Mouse (Mus musculus): ENCODE results near the gene Skap2.

Gene Skap2

DNA sequence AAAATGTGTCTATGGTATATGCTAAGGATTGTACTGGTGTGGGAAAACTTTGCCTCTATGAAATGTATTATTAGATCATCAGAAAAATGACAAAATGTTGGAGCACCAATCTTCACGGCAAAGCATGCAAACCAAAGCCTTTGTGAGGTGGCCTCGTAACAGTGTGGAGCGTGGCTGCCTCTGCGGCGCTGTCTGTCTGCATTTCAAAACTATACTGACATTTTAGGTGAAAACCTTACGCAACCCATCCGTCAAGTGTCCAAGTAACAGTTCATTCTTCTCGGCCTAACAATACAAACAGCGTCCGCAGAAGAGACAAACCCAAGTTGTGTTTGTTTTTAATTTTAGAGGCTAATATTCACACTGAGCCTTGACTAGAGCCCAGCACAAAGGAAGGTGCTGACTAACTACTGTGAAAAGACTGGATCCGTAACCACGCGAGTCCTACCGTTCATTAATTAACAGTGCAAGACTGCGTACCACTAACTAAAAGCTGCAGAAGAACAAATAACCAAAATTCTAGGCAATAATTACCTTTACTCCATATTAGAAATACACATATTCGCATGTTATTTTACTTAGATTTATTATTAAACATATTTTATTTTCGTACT, 130.0 kb downstream of the Skap2 start:
- TF ChIP-seq GATA4 (IDR thresholded peaks at IDR 0.05; ENCODE audit: insufficient replicate concordance, low read length) = no peak

DNA sequence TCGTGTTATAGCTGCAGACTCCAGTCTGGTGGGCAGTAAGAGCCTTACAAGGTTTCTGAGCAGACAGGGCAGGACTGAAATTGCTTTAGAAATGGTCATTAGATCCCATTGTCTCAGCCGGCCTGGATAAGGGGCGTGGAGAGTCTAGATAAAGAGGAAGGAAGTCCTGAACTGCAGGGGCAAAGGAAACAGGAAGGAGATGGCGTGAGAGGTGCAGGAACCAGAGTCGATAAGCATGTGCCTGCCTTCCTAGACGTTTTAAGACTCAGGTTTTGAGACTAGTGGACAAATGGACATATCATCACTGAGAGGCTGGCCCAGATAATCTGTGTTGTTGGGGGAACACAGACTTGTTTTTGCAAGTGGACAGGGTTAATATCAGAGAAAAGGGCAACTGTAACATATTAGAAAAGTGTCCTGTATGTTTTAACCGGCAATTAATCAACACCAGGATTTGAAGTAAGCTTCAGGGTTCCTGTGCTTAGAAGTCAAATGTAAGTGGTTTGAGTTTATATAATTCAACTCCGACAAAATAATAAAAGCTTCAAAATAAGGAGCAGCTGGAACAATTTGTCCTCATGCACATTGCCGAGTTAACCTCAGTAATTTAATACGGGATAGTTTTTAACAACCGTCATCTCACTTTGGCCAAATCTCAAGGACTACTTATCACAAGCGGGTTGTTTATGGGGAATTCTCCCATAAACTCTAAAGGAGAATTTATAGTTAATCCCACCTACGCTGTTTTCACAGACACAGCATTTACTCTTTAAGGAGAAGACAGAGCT, 131.0 kb downstream of the Skap2 start:
- peak; percentile 97 for TF ChIP-seq GATA4 (IDR thresholded peaks at IDR 0.05; ENCODE audit: insufficient replicate concordance, low read length)

DNA sequence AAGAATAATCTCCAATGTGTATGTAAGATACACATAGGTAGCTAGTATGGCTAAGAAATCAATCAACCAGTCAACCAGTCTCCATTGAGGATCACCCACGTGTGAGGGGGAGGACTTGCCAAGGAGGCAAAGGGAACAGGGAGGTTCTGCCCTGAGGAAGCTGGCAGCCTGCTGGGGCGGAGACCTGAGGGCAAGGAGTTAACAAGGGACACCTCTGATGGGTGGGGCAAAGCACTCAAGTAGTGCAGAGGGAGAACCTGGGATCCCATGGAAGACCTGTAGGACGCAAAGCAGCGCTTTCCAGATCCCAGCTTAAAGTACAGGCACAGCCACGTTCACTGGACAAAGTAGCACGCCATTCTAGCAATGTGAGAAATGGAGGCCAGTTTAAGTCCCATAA, 131.6 kb downstream of the Skap2 start:
- no peak for TF ChIP-seq GATA4 (IDR thresholded peaks at IDR 0.05; ENCODE audit: insufficient replicate concordance, low read length)

DNA sequence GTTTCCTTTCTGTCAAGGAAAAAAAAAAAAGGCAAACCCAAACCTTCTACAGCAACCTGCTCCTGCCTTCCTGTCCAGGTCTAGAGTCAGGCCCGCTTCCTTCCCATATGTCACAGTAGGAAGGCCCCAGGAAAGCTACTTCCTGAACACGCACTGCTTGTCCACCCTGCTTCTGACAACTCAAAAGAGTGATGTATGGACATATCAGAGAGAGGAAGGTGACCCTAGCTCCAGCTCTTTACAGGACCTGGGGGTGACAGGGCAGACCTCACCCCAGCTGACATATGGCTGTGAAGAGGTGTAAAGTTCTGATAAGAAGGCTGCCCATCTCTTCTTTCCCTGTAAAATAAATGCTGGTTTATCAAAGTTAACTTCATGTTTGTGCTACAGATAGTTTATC, 133.8 kb downstream of the Skap2 start:
- TF ChIP-seq GATA4 (IDR thresholded peaks at IDR 0.05; ENCODE audit: insufficient replicate concordance, low read length) = peak; percentile 52; the same call in 1 of the 2 replicates

DNA sequence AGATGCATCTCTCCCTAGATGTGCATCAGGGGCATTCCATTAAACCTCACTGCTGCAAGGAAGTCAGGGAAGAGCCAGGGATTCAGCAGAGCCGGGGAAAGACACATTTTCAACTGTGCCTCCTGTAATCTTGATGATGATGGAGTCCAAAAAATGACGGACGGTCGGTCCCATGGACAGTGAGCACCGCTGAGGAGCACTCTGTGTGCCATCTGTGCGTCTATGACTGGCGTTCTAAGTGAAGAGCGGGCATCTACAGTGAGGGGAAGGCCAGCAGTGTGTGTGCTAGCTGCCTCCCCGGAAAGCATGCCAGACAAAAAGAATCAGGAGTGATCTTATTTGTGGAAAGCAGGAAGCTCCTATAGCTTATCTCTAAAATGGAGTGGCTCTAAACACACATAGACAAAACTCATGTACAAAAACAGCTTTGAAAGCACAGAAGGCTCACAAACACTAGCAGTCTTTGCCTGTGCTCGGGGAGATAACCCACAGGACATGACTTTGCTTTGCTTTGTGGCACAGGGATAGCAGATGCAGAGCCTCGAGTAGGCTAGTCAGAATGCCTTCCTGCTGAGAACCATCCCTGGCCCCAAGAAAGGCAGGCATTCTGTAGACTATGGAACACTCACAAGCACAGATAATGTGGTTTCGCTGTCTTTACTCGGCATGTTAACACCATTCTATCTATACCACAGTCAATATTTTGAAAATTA, 135.4 kb downstream of the Skap2 start:
- TF ChIP-seq GATA4 (IDR thresholded peaks at IDR 0.05; ENCODE audit: insufficient replicate concordance, low read length) = peak; percentile 15; the same call in 1 of the 2 replicates

DNA sequence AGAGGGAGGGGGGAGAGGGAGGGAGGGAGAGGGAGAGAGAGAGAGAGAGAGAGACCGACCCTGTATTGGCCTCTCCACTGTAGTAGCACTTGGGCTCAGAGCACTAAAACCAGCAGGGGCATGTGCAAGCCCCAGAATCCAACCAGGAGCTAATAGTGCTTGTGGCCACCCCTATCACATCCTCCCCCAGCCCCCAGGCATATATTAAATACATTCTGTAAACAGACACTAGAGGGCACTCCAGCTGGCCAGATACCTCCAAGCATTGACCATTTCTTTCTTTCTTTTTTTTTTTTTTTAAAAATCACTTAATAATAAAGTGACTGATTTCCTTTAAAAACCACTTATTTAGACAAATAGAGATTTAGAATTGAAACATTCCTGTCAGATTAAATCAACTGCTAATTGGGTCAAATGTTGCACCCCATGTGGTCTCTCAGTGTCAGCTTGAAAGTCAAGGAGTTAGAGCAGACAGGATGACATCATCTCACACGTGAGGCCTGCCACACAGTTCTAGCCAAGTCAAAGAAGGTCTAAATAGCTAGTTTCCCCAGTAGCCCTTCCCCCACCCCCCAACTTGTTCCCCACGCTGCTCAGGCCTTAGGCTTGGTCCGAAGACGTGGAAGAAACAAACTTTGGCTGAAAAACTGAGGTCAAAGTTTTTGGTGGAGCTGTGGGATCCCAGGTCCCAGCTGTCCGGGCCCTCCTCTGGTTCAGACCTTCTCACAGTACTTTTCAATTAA, 136.3 kb downstream of the Skap2 start:
- no peak for TF ChIP-seq GATA4 (IDR thresholded peaks at IDR 0.05; ENCODE audit: insufficient replicate concordance, low read length)

DNA sequence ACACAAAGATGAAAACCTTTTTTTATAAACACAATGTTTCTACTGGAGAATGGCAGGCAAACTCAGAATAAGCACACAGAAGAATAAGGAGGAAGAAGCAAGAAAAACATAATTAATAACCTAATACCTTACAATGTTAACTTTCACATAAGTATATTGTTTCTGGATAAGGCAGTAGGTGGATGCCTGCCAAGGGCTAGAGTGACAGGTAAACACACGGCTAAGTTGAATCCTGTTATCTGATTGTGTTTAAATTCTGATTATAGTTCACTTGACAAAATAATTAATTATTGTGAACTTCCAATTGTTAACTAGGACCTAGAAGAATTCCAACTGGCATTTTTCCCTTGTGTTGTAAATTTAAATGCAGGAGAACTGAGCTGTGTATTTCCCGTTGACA, 138.3 kb downstream of the Skap2 start:
- no peak for TF ChIP-seq GATA4 (IDR thresholded peaks at IDR 0.05; ENCODE audit: insufficient replicate concordance, low read length)

DNA sequence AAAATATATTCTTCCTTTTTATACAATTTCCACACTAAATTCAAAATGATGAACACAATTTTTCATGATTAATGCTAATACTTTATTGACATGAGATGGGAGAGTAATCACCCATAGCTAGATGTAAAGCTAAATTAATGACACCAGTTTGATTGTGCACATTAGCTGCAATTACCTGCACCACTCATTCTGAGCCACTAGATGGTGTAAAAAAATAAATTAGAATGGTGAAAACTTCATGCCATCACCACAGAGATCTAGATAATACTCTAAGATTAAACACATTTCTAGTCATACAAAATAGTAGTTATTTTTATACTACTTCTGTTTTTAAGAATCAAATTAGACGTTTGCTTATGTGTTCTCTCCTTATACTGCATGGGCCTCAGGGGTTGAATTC, 141.2 kb downstream of the Skap2 start:
- no peak for TF ChIP-seq GATA4 (IDR thresholded peaks at IDR 0.05; ENCODE audit: insufficient replicate concordance, low read length)

DNA sequence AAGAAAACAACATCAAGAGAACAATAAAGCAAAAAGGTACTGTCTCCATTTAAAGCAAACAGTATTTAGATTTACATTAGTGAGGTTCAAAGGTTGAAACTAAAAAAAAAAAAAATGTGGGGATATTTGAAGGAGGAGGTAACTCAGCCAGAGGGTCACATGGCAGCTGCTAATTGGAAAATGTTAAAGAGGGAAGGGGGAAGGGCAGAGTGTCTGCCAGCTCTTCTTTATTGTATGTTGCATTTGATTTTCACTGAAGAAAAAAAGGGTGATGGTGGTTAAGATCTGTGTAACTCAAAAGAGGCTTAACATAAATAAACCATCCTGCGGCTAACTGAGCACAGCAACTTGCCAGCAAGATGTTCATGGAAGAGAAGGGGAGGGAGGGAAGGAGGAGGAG, 142.1 kb downstream of the Skap2 start:
- TF ChIP-seq GATA4 (IDR thresholded peaks at IDR 0.05; ENCODE audit: insufficient replicate concordance, low read length) = no peak

DNA sequence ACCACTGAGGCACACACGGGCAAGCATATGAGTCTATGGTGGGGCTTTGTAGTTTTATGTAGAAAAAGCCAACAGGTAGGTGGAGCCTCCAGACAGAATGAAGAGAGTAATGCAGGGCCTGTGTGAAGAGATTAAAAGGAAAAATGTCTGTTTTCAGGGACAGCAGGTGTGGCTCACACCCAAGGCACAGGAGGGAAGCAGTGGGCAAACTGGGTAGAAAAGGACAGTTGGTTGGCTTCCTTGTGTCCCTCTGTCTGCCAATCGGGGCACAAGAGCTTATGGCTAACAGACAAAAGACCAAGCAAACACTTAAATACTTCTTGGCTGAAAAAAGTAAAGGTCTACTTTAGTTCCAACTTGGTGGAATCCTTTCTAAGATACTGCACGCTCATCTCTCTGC, 145.8 kb downstream of the Skap2 start:
- TF ChIP-seq GATA4 (IDR thresholded peaks at IDR 0.05; ENCODE audit: insufficient replicate concordance, low read length) = no peak

DNA sequence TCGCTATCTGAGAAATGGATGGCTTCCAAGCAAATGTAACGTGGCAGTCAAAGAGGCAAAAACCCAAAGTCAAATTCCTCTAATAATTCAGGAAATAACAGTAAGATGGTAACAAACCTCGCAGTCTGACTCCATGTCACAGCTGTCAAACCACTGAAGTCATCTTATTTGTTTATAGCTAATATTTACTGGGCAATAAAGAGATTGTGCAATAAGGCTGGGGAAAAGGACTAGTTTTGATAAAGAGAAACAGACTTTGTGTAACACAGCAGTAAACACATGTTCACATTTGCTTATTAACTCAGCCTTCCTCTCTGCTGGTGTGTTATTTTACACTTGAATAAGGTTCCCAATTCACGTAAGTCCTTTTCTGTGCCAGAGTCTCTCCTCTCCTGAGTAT, 148.8 kb downstream of the Skap2 start:
- no peak for TF ChIP-seq GATA4 (IDR thresholded peaks at IDR 0.05; ENCODE audit: insufficient replicate concordance, low read length)

DNA sequence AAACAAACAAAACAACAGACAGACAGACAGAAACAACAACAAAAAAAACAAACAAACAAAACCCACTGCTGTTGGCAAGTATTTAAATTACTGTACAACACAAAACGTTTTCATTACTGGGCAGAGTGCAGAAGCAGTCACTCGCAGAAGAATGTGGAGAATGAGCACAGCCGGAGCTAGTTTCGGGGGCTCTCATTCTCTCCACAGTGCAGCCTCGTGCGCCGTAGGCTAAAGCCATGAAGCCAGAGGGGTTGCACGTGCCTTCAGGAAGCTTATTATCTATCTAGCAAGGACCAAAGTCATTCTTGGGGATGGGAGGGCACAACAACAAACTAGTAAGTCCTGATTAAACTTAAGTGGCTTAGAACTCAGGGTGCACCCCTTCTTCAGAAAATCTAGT, 152.0 kb downstream of the Skap2 start:
- no peak for TF ChIP-seq GATA4 (IDR thresholded peaks at IDR 0.05; ENCODE audit: insufficient replicate concordance, low read length)

DNA sequence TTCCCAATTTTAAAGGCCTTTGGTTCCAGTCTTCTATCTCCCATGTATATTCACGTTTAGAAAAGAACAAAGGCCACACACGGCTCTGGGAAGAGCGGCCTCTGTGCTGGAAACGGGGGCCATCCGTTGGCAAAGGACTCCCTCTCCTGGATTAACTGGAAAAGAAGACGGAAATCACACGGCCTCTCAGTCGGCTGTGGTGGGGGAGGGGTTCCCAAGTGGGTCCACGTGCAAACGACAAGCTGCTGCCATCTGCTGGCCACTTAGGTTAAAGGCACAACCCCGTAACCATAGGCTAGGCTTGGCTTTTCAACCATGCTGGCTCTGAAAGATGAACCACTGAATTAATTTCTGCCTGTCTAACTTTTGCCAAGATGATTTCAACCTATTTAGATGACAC, 154.5 kb downstream of the Skap2 start:
- no peak for TF ChIP-seq GATA4 (IDR thresholded peaks at IDR 0.05; ENCODE audit: insufficient replicate concordance, low read length)

DNA sequence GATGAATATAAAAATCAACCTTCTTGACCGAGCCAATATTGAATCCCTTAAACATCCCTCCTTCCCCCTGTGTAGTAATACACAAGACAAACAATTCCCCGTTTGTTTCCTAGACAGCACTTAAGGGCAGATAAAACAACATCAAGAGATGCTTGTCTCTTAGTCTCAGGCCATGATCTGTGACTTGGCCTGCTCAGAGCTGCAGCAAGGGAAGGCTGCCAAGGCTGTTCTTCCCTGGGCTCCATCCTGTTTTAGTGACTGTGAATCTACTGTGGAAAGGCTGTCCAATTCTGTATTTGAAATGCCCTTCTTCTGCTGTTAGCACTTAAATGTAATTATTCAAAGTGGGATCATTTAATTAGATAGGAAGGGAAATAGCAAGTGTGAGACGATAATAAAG, 159.1 kb downstream of the Skap2 start:
- TF ChIP-seq GATA4 (IDR thresholded peaks at IDR 0.05; ENCODE audit: insufficient replicate concordance, low read length) = no peak

DNA sequence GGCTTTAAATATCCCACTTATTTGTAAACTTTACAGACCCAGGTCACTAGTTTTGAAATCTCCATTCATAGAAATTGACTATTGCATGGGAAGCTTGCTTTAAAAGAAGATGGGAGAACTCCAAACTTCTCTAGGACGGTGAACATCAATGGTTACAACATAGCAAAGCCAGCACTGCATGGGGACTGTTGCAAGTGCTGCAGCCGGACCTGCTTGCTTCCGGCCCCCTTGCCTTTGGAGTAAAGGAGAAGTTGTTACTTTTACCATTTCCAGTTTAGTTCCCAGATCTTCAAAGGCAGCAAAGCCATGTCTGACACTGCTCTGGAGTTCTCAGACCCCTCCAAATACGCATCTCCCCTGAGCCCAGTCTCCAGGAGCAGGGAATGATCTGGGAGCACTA, 159.7 kb downstream of the Skap2 start:
- no peak for TF ChIP-seq GATA4 (IDR thresholded peaks at IDR 0.05; ENCODE audit: insufficient replicate concordance, low read length)
